Mouse (Mus musculus) kidney, postnatal 14 days (tissue): Measurements from ENCODE around the gene Disp3.
A peak's percentile ranks its signal among the peaks of the same experiment; 100 is the strongest.

Experiments
- DNase-seq: peaks from one replicate; pipeline ENCODE4 v3.0.0; 2022; ENCODE audit warnings: mixed read lengths

Disp3 gene

DNA sequence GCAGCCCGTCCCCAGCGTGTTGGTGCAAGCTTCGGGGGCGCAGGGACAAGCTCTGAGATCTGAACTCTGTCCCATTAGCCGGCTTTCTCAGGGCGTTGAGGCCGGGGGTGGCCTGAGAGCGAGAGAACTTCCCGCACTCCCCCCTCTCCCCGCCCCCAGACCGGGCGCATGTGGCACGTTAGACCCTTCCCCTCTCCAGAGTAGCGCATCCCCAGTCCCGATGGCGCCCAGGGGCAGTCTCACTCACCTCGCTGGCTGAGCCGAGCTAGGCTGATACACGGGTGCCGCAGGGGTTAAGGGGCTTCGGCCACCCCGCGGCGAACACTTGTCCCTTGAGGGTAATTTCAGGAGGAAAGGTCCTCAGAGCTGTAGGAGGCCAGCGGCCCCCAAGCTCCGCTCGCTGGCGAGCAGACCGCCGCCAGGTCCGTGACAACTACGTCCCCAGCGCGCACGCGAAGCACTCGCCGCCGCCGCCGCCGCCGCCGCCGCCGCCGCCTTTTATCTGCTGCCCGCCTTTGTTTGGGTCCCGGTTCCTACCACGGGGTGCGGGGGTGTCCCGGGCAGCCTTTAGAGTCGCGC is at the start of gene Disp3:
Gene Disp3 (minus strand): TSS at position 490 of the 579 bp plus-strand sequence.
- no peak for DNase-seq

DNA sequence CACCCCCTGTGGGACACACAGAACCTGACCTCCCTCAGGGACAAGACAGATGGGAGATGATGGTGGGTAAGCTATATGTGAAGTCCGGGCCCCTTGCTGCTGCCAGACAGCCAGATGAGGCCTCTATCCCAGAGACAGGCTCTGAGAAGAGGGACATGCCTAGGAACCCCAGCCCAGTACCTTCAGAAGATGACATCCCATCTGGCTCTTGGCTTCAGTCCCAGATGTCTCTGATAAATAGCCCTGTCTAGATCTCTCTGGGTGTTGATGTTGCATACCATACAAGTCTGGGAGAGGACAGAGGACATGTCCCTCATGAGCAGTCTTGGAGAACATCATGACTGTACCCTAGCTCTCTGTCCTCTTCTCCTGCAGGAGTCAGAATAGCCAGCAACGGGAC is 42.5 kb upstream of the Disp3 start:
- DNase-seq = no peak

DNA sequence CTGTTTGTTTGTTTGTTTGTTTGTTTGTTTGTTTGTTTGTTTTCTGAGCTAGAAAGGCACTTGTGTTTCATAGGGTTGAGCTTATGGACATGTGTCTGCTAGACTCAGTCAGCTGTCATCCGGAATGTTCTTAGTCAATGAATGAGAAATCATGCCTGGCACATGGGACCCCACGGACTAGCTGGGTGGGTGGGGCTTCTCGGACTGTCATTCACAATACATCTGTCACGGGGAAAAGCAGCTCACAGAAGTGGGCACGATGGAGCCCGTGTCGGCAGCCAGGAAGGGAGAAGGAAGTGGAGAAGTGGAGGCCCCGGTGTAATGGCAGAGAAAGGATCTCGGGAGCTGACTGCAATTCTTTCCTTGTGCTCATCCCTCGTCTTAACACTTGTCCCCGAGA is 41.7 kb upstream of the Disp3 start:
- DNase-seq = no peak

DNA sequence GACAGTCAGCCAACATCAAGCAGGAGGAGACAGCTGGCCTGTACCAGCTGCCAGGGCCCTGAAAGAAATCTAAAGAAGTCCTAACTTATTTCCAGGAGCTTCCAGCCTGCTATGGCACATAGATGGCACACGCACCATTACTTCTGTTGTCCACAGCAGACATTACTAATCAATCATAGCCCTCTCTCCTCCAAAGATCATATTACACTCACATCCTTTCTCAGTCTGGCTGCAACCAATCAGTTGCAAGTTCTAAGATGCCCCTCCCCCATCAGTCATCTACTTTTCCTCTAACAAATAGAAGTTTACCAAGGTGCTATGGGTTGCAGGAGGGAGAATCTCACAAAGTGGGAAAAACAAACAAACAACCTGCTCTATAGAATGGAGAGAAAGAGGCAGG is 40.5 kb upstream of the Disp3 start:
- DNase-seq = no peak

DNA sequence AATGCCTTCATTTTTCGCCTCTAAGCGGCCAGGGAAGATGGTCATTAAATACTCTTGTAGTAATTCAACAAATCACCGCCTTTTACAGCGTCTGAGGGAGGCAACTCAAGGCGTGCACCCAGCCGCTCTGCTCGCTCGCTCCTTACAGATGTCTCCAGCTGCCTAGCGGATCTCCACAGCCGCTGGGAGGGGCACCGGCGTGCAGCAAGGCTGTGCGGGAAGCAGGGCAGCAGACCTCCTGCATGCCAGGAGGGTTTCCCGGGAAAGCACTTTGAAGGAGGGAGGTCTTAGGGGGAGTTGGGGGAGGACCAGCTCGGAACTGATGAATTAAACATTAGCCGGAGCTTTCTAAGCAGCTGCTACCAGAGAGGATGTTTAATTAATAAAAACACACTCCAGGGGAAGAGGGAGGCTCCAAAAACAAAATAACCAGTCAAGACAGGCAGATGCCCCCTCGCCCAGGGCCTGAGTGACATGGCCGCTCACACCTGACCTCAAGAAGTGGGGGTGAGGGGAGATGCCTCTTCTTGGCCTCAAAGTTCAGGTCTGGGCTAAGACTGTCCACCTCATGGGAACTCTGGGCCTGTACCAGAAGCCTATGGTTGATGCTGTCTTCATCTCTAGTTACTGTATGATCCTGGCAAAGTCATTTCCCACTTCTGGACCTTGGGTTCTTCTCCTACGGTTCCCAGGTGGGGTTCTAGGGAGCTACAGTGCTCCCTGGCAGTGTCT is 39.7 kb upstream of the Disp3 start:
- DNase-seq = peak; percentile 50

DNA sequence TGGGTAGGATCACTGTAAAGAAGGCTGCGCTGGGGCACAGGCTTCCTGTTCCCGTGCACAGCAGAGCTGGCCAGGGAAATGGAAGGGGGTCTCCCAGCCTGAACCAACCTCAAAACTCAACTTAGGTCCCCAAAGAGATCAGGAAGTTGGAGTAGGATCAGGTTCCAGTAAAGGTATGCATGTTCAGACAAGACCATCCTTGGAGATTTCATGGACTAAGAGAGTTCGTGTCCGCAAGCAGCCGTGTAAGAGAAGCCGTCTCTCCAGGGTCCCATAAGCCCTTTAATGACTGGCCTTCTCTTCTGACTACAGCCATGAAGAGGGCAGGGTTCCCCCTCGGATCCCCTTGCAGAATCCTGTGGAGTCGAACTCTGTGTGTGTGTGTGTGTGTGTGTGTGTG is 39.0 kb upstream of the Disp3 start:
- no peak for DNase-seq

DNA sequence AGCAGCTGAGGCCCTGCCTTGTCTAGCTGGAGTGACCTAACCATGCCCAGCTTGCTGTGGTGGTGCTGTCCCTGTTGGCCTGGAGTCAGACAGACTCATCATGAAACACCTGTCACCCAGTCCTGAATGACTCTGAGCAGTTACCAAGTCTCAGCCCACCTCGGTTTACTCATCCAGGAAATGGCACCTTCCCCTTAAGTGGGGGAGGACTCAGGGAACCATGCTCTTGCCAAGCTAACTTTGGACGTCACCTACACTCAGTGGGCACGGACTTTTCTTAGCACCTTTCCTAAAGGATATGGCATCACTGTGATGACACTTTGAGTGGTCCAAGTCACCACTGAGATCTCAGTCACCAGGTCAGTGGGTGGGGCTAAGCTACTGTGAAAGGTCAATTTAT is 38.2 kb upstream of the Disp3 start:
- no peak for DNase-seq

DNA sequence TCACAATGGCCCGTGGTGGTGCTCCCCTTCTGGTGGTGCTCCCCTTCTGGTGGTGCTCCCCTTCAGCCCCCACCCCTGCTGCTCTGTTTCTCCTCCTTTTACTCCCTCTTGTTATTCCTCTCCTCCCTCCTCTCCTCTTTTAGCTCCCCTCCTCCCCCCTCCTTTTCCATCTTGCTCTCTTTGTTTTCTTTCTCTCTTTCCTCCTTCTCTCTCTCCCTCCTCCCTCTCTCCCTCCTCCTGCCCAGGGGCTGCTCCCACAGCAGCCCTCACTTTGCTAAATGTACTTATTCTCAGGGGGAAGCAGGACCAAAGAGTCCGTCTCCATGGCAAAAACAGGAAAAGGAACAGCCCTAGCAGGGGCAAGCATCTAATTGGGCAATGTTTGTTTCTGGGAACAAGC is 37.3 kb upstream of the Disp3 start:
- DNase-seq = no peak

DNA sequence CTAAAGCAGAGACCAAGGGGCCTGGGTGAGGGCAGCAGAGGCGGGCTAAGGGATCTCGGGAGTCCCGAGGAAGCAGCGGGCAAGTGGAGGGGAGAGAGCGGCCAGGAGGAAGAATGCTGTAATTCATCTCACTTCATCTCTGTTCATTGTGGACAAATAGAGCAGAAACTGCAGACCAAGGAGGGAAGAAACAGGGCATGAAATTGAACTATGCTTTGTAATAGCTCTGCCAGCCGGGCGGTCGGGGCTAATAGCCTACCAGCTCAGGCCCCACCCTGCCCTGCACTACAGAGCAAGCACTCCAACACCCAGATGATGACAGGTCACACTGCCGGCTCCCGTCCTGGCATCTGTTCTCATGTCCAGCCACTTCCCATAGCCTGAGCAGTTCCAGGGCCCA is 34.4 kb upstream of the Disp3 start:
- DNase-seq = no peak

DNA sequence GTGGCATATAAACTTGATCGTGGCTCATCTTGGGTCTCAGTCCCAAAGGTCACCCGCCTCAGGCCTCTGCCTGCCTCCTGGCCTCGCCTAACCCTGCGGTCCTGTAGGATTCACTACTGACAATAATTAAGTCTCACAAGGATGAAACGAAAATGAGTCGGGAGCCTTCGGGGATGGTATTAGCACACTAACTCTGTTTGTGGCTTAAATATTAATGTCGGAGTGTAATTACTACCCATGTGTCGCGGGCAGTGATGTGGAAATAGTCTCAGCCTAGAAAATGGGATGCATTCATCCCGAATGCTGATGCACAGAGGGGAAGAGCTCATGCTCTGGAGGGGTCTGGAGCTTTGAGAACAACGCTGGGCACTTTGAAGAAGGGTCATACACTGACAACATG is 31.6 kb upstream of the Disp3 start:
- no peak for DNase-seq

DNA sequence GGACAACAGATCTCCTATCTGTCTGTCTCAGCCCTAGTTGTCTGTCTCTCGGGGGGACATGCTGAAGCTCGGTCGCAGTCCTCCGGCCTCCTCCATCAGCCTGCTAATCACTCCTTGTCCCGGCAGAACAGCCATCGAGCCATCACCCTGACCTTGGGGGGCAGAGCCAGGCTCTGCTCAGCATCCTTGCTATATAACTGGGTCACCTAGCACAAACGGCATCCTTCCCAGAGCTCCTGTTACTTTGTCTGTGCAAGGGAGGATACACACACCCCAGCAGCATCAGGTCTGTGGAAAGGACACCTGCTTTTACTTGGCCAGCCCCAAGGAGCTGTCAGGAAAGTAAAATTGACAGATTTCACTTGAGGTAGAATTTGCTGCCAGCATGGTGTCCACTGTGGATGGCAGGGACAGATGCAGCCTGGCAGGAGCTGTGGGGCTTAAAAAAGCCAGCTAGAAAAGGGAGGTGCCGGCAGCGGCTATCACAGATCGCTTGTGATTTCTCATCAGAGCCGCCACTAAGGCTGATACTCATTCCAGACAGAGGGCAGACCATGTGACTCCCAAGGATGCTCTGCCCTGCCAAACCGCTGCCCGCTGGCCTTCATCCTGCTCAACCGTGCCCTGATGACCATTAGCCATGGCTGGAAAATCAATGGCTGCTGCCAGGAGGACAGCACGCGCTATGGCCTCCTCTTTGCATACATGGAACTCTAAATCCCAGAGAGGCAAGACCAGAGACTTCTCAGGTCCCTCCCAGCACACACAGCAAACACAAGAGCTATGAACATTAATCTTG is 27.8 kb upstream of the Disp3 start:
- no peak for DNase-seq

DNA sequence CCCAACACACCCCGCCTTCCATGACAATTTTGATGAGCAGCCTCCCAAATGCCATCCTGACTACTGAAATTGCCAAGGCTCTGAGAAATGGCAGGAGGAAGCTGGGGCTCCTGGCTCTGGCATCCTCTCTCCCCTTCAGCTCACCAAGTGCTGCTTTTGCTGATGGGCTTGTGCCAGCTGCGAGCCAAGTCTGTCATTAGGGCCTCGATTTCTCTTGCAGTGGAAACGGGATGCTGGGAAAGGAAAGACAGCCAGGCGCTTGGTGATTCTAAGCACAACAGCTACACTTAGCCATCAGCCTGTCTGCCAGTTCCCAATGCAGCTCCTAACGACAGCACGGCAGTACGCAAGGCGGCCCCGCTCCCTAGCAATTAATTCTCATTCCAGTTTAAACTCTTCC is 26.6 kb upstream of the Disp3 start:
- no peak for DNase-seq

DNA sequence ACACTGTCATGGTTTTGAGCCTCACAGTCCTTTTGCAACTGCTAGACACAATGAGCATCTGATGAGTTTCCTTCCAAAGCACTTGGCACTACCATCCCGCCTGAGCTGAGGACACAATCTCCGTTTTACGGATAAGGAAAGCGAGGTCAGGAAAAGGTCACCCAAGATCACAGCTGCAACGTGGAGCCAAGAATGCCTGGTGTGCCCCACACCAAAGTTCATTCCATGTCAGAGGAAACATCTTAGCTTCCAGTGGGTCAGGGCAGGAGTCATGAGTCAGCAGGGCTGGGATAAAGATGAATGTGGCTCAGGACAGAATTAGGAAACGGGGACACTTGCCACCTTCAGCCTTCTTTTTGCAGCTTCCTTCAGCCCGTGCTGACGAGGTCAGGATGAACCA is 25.8 kb upstream of the Disp3 start:
- peak; percentile 37 for DNase-seq

DNA sequence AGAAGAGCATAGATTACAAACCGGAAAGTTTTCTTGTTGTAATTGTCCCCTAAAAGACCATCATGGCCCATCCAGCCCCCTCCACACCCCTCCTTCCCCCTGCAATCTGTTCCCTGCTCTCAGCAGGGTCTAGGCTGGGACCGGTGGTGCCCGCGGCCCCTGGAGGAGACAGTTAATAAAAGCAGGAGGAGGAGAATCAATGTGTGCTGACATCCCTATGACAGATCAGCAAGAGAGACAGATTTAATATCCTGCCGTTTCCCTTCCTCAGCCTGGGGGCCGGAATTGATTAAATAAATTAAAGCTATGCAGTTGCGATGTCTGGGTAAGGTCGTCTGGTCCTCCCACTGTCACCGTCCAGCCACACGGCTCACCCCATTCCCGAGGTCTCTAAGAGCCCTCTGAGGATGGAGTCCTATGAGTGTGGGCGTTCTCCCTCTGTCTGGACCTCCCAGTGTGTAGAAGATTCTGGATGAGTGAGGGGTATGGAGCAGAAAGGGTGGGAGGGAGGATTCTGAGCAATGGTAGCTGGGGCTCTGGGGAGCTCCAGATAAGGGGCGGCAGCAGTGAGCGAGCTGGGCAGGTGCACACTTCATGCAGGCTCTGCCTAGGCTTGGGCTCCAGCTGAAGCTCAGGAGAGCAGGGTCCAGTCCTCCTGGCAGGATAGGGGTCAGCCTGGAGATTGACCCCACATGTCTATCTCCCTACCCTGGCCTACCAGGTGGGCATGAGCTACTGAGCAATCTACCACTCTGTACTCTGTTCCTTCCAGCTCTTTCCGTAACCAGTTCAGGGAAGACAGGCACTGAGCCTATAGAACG is 24.7 kb upstream of the Disp3 start:
- DNase-seq = no peak

DNA sequence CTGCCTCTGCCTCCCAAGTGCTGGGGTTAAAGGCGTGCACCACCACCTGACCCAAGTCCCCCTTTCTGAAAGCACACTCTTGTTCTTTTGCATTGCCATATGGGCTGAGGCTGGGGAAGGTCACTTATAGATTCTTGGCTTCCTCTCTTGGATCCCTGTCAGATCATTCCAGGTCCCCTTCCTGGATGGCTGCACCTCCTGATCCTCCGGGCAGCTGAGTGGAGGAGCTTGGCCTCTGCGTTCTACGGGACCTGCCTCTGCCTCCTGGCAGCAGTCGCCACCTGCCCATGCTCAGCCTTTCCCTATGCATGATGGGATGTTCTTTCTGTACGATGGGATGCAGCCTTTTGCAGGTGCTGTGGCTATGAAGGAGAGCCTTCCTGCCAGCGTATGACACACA is 23.1 kb upstream of the Disp3 start:
- DNase-seq = no peak

DNA sequence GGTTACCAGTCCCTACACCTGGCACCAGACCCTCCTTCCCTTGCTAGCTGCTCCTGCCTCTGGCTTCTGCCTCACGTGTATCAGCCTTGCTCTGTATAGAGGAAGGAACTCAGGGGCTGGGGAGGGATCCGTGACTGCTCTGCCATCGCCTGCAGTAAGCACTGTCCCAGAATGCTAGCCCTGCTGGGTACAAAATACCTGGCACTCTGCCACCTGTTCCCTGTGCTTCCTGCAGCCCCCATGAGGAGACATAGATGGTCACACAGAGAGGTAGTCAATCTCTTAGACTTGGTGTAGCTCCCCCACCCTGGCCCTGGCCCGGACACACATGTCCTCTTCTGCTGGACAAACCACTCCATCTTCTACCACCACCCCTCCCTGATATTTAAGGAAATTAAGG is 22.4 kb upstream of the Disp3 start:
- DNase-seq = no peak

DNA sequence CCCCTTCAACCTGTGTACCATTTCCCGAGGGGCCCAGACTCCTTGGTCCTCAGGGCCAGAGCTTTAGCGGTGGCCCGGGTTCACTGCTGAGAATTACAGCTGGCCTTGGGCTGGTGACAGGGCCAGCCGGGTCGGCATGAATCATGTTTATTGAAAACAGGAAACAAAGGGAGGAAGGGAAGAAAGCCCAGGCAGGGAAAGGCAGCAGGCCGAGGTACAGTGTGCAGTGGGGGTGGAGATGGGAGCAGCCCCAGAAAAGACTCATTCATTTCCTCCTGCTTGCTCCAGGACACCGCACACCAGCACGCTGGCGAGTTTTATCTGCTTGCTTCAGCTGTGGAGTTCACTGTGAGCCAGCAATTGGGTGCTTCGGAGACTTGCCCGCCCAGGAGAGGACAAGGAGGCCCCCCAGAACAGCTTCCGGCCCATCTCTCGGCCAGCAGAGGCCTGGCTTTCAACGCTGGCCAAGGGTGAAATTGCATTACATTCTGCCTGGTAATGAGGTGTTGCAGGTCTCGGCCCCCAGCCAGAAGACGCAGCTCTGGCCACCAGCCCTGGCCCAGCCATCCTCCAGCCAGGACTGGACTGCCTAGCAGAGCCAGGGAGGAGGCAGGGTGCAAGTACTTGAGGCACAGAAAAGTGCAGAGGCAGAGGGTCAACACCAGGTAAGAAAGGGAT is 18.8 kb upstream of the Disp3 start:
- peak; percentile 17 for DNase-seq

DNA sequence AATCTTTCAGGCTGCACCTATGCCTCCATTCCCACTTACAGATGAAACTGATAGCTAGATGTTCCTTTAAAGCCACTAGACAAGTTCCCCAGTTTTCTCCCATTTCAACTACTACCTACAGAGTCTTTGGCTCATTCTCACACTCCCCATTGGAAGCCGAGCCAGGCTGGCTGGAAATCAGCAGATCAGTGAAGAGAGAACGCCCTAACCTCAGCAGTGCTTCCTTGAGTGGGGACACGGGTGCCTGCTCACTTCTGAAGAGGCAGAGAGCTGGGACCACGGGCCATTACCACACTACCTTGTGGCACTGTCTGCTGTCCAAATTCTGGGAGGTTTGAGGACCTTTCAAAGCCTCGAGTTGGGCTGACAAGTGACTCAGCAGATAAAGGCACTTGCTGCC is 11.0 kb upstream of the Disp3 start:
- no peak for DNase-seq

DNA sequence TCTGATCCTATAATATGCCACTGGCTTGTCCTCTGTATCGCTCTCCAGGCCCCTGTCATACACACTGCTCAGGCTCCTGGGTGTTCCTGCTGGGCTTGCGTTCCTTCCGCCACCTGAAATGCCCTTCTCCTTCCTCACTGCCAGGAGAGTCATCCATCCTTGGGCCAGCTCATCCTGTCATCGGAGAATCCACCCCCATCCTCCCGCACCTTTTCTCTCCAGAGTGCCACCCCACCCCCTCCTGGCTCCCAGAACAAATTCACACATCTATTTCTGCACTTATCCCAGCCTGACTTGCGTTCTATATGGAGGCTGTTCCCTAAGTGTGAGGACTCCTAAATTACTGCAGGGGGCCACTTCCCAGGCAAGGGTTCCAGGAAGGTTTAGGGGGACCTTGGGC is 9.9 kb upstream of the Disp3 start:
- DNase-seq = no peak

DNA sequence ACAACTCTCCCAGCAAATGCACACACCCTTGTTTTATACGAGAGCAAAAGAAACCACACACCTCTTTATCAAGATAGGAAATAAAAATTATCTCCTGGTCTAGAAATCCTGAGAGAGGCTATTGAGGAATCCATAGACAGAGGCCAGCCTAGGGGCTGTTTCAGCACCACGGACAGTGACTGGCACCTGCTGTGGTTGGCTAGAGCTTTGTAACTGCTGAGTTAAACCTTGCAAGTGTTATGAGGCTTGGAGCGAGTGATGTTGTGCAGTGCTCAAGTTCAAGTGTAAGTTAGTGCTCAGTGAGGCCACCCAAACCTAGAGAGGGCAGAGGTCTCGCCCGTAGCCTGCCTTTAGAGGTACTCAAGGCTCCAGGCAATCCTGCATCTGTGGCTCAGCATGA is 5.6 kb upstream of the Disp3 start:
- peak; percentile 51 for DNase-seq

DNA sequence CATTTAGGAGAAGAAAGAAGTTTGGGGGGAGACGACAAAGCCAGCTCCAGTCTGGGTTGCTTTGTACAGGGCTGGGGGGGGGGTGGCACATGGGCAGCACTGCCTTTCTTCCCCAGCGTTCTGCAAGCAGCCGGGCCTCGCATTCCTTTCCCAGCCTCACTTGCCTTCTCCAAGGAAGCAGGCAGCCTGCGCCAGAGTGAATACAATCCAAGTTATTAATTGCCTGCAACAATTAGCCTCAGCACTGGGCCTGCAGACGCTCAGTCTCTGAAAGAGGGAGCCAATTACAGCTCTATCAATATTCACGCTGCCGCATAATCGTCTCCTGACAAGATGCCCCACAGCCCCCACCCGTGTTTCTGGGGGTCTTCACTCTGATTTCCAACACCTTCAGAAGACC is 4.1 kb upstream of the Disp3 start:
- DNase-seq = no peak

DNA sequence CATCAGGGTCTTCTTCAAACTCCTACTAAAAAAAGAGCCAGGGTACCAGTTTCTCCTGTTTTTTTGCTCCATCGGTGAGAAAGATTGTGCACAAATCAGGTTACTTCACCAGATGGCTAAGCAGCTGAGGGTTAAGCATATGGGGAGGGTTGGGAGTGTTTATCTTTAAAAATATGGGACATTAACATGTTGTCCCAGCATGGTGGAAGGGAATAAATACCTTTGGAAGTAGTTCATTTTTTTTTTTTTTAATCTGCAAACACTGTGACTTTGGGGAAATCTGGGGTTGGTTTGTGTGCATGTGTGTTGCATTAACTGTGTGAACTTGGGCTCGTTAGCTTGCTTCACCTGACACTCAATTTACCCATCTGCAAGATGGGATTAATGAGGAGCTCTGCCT is 3.3 kb upstream of the Disp3 start:
- no peak for DNase-seq

DNA sequence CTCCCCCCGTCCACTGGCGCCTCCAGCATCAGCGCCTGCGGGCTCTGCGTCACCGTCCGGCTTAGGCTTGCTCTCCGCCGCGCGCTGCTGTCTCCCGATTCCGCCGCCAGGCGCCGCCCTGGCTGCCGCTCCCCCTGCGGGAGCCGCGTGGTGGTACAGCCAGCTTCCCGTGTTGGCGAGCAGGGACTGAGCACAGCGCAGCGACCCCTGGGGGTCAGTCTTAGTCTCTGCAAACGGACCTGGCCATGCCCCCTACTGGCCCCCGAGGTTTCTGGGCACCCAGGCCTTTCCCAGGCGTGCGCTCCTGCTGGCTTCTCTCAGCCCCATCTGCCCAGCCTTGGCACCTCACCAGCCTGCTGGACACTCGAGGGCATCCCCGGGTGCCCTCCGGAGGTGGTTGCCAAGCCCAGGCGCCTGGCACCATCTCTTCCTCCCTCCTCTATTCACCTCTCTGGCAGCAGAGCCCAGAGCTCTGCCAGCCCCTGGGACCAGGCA is 337 bp upstream of the Disp3 start:
- peak; percentile 69 for DNase-seq
